Mouse (Mus musculus) liver, embryonic 14.5 days (tissue): ENCODE measurements at regions not wholly inside any gene's neighbourhood (a gene's known extent, or its start where the extent isn't known, plus 50 kb on each side); places are given as distances from the start of the nearest gene placed in this dataset.

Experiments
- CTCF ChIP-seq: IDR thresholded peaks from 2 replicates; pipeline ENCODE4 v1.5.1; 2016; ENCODE audit warnings: antibody characterized with exemption, low read depth, control low read depth
- EP300 ChIP-seq: IDR thresholded peaks from 2 replicates; pipeline ENCODE4 v1.6.1; 2016; ENCODE audit warnings: antibody characterized with exemption, low read depth

- TF ChIP-seq EP300 (no peak), CTCF (no peak)
Measured at GRCm38 (mm10) chr3:34222291-34222690, 141.2 kb upstream of the Dnajc19 start.
